Mouse (Mus musculus): ENCODE data around the gene Slc23a2.
A peak's percentile ranks its signal among the peaks of the same experiment; 100 is the strongest.

Slc23a2 gene

GRCm38 (mm10) chr2:132049491-132049890, 95.4 kb downstream of the Slc23a2 start:
- DNase-seq (ENCODE audit: low spot score in 2 of 2) = no peak

GRCm38 (mm10) chr2:132048143-132048772, 96.7 kb downstream of the Slc23a2 start:
- DNase-seq (ENCODE audit: low spot score in 2 of 2) = no peak

- no peak for DNase-seq (ENCODE audit: low spot score in 2 of 2)
Observed at GRCm38 (mm10) chr2:132047364-132047763, 97.5 kb downstream of the Slc23a2 start.

- DNase-seq (ENCODE audit: low spot score in 2 of 2) = no peak
Observed at GRCm38 (mm10) chr2:132046659-132047058, 98.2 kb downstream of the Slc23a2 start.

- no peak for DNase-seq (ENCODE audit: low spot score in 2 of 2)
Observed at GRCm38 (mm10) chr2:132044320-132045274, 100.3 kb downstream of the Slc23a2 start.

- peak; percentile 37 to 55 for DNase-seq (ENCODE audit: low spot score in 2 of 2)
Observed at GRCm38 (mm10) chr2:132043101-132043621, 101.7 kb downstream of the Slc23a2 start.

GRCm38 (mm10) chr2:132039894-132040293, 105.0 kb downstream of the Slc23a2 start:
- DNase-seq (ENCODE audit: low spot score in 2 of 2) = no peak

GRCm38 (mm10) chr2:132036326-132036725, 108.6 kb downstream of the Slc23a2 start:
- no peak for DNase-seq (ENCODE audit: low spot score in 2 of 2)

GRCm38 (mm10) chr2:132035470-132035835, 109.5 kb downstream of the Slc23a2 start:
- no peak for DNase-seq (ENCODE audit: low spot score in 2 of 2)

- DNase-seq (ENCODE audit: low spot score in 2 of 2) = no peak
Observed at GRCm38 (mm10) chr2:132034590-132035469, 110.1 kb downstream of the Slc23a2 start.

GRCm38 (mm10) chr2:132031364-132032095, 113.4 kb downstream of the Slc23a2 start:
- DNase-seq (ENCODE audit: low spot score in 2 of 2) = no peak

GRCm38 (mm10) chr2:132030418-132031363, 114.2 kb downstream of the Slc23a2 start:
- DNase-seq (ENCODE audit: low spot score in 2 of 2) = peak in 1 of 2 experiments; percentile 29

GRCm38 (mm10) chr2:132029646-132030417, 115.1 kb downstream of the Slc23a2 start, which contains the start of gene Rassf2:
Gene Rassf2 (minus strand): TSS chr2:132030258.
- peak; percentile 72 to 77 for DNase-seq (ENCODE audit: low spot score in 2 of 2)

GRCm38 (mm10) chr2:132028894-132029605, 115.9 kb downstream of the Slc23a2 start:
- DNase-seq (ENCODE audit: low spot score in 2 of 2) = peak in 1 of 2 experiments; percentile 30

- no peak for DNase-seq (ENCODE audit: low spot score in 2 of 2)
Observed at GRCm38 (mm10) chr2:132028107-132028506, 116.8 kb downstream of the Slc23a2 start.

- no peak for DNase-seq (ENCODE audit: low spot score in 2 of 2)
Observed at GRCm38 (mm10) chr2:132027366-132027765, 117.5 kb downstream of the Slc23a2 start.

GRCm38 (mm10) chr2:132024028-132024427, 120.9 kb downstream of the Slc23a2 start:
- DNase-seq (ENCODE audit: low spot score in 2 of 2) = no peak

- no peak for DNase-seq (ENCODE audit: low spot score in 2 of 2)
Observed at GRCm38 (mm10) chr2:132022621-132023020, 122.3 kb downstream of the Slc23a2 start.

Measured in frontal cortex, postnatal 14 days (tissue).